Mouse (Mus musculus) stomach, postnatal 0 days (tissue): ENCODE data around the gene Ppp4r4. TPM values are rescaled to one million over a fixed set of nuclear protein-coding genes. Genes with fewer than 3 reads are reported as not detected.

Source experiments
- ATAC-seq: fragments of 200-750 bp; cut with Nextera tagmentation; 2 replicates; pipeline ENCODE4 v1.8.0; 2017; ENCODE audit not compliant: low FRiP score, low TSS enrichment
- DNase-seq: peaks from one replicate; pipeline ENCODE4 v3.0.0-alpha.2; 2016; ENCODE audit warnings: low spot score
- H3K27ac ChIP-seq: fragments of 300-500 bp; sonication (generic); replicated peaks from 2 replicates; pipeline ENCODE4 v1.5.1; 2014; ENCODE audit warnings: mild to moderate bottlenecking, control low read depth
- H3K27me3 ChIP-seq: fragments of 300-500 bp; sonication (generic); 2 replicates; pipeline ENCODE4 v1.6.1; 2014; ENCODE audit warnings: low read length; ENCODE audit not compliant: control insufficient read depth, insufficient read depth
- H3K36me3 ChIP-seq: fragments of 300-500 bp; sonication (generic); 2 replicates; pipeline ENCODE4 v1.6.1; 2014; ENCODE audit warnings: low read length, mixed read lengths; ENCODE audit not compliant: control insufficient read depth, insufficient read depth
- H3K4me1 ChIP-seq: fragments of 300-500 bp; sonication (generic); replicated peaks from 2 replicates; pipeline ENCODE4 v1.6.1; 2014; ENCODE audit warnings: antibody characterized with exemption; ENCODE audit not compliant: control insufficient read depth, insufficient read depth
- H3K4me2 ChIP-seq: fragments of 300-500 bp; sonication (generic); replicated peaks from 2 replicates; pipeline ENCODE4 v1.6.1; 2014; ENCODE audit warnings: low read depth, mild to moderate bottlenecking, control low read depth, moderate library complexity
- H3K4me3 ChIP-seq: fragments of 300-500 bp; sonication (generic); 2 replicates; pipeline ENCODE4 v1.5.1; 2014; ENCODE audit warnings: low read depth, low read length, control low read depth
- H3K9ac ChIP-seq: fragments of 300-500 bp; sonication (generic); 2 replicates; pipeline ENCODE4 v1.6.1; 2014; ENCODE audit warnings: mild to moderate bottlenecking, low read length, control low read depth, mixed read lengths
- H3K9me3 ChIP-seq: fragments of 300-500 bp; sonication (generic); 2 replicates; pipeline ENCODE4 v1.6.1; 2016; ENCODE audit warnings: low read length; ENCODE audit not compliant: control insufficient read depth
- CTCF ChIP-seq: IDR thresholded peaks from 2 replicates; pipeline ENCODE4 v1.5.1; 2016; ENCODE audit warnings: antibody characterized with exemption, low read depth, mild to moderate bottlenecking, moderate library complexity
- EP300 ChIP-seq: optimal IDR thresholded peaks from 2 replicates; pipeline ENCODE3; 2016; ENCODE audit warnings: antibody characterized with exemption
- WGBS: fragments of 180-500 bp; shearing (Covaris S2); extraction: QIAGEN DNeasy Blood & Tissue Kit; methylation state at CpG from one replicate; pipeline ENCODE4 v1.1.7; 2014; 5-methylcytosine and 5-hydroxymethylcytosine counted together
- polyA plus RNA-seq: library from polyadenylated mRNA; unstranded; fragments of >200 nt; fragmentation: Nextera tagmentation; extraction: Ambion mirVana; gene quantifications from 2 replicates; pipeline ENCODE4 v1.2.1, GENCODE M21; 2015

Gene Ppp4r4
- polyA plus RNA-seq, 1 experiment from 2014 or later, result 0.38 TPM

DNA sequence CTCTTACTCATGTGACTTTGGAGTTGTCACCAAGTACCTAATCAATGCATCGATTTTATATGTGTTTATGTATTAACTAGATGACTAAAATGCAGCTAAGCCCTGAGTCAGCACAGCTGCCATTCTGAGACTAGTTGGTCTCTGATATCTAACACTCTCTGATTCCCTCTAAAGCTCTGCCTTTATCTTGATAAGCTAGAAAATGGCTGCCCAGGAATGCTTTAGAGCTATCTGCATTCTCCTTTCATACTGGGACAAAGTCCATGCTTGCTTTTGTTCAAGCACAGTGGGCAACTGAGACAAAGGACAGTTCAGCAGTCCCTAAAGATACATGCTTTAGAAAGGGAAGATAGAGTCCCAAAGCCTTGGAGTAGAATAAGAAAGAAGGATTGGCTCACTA, 83.1 kb downstream of the Ppp4r4 start:
- no peak for ATAC-seq
- Histone ChIP-seq H3K9me3 (no peaks in the 10 kb centered on the region), H3K27me3 (no peaks in the 10 kb centered on the region), H3K4me2 (no peak overlapping the region), H3K4me1 (no peaks in the 10 kb centered on the region), H3K27ac (no peak overlapping the region), H3K9ac (no peak overlapping the region), H3K4me3 (no peak overlapping the region), H3K36me3 (no peaks in the 10 kb centered on the region)
- no peak for TF ChIP-seq EP300
- TF ChIP-seq CTCF, result no peak
- DNase-seq, result no peak
- 66% methylated on average over 1 of the region's 1 CpGs for WGBS

DNA sequence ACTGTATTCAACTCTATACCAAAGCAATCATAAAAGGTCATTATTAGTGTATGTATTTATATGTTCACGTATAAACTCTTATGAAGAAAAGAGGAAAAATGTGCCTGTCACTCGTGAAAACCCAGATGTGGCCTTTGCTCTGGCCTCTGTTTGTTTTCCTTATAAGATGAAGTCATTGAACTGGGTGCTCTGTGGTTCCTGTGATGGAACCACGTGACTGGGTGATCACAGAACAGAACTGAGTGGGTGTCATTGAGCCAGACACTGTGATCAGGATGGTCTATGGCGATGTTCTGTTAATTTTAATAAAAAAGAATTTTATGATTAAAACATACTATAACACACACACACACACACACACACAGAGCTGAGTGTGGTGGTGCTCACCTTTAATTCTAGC, 83.7 kb downstream of the Ppp4r4 start:
- Histone ChIP-seq H3K36me3 (no peaks in the 10 kb centered on the region), H3K9ac (no peak overlapping the region), H3K27me3 (no peaks in the 10 kb centered on the region), H3K27ac (no peak overlapping the region), H3K9me3 (no peaks in the 10 kb centered on the region), H3K4me2 (no peak overlapping the region), H3K4me1 (no peaks in the 10 kb centered on the region), H3K4me3 (no peak overlapping the region)
- WGBS, result 70% methylated on average over 4 of the region's 4 CpGs
- no peak for ATAC-seq
- TF ChIP-seq CTCF (no peak), EP300 (no peak)
- no peak for DNase-seq

DNA sequence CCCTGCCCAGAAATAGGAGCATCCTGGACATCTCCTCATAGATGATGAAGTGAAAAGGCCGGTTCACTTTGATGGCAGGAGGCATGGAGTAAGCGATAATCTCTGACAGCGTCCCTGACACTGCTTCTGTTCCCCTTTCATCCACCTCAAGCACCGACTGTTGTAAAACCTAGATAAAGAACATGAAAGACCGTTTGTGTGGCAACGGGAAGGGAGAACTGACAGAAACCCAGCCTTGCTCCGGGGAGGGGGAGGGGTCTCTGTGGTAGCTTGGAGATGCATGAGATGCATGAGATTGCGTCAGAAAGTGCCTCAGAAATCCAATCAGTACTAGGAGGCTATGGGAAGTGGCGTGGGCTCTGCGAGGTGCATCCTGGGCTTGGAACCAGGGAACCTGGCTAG, 84.8 kb downstream of the Ppp4r4 start:
- H3K4me3 ChIP-seq, result no peak overlapping the region
- H3K4me1 ChIP-seq, result no peaks in the 10 kb centered on the region
- 70% methylated on average over 10 of the region's 10 CpGs for WGBS
- DNase-seq (no peak), ATAC-seq (no peak)
- H3K9ac ChIP-seq, result no peak overlapping the region
- H3K36me3 ChIP-seq, result no peaks in the 10 kb centered on the region
- TF ChIP-seq EP300 (no peak), CTCF (no peak)
- H3K27me3 ChIP-seq, result no peaks in the 10 kb centered on the region
- H3K4me2 ChIP-seq, result no peak overlapping the region
- no peak overlapping the region for H3K27ac ChIP-seq
- no peaks in the 10 kb centered on the region for H3K9me3 ChIP-seq

DNA sequence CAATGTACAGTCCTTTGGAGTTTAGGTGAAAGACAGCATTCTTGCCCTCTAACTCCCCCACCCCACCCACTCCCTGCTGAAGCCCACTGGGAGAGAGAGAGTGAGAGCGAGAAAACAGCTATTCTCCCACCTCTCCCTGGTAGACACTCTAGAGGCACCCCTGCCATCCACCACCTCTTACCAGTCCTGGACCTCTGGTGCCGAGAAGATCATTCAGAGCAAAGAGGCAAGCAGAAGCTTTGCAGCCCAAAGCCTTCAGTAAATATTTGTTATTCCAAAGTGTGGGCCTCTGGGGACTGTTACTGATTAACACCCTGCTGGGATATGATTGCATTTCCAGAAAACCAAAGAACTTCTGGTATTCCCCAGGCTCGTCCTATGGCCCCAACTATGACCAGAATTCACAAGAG, 99.1 kb downstream of the Ppp4r4 start, which contains the start of gene Serpina10:
Gene Serpina10 (minus strand): TSS at position 242 of the 410 bp plus-strand sequence.
- DNase-seq (no peak), ATAC-seq (no peak)
- Histone ChIP-seq H3K9ac (no peak within 1 kb of the TSS), H3K4me1 (no peaks in the 10 kb centered on the region), H3K27ac (no peak within 1 kb of the TSS), H3K4me2 (no peak within 1 kb of the TSS), H3K36me3 (no peaks in the 10 kb centered on the region), H3K4me3 (no peak within 1 kb of the TSS), H3K27me3 (no peaks in the 10 kb centered on the region), H3K9me3 (no peaks in the 10 kb centered on the region)
- TF ChIP-seq CTCF (no peak), EP300 (no peak)
- 63% methylated on average over 3 of the region's 3 CpGs for WGBS

DNA sequence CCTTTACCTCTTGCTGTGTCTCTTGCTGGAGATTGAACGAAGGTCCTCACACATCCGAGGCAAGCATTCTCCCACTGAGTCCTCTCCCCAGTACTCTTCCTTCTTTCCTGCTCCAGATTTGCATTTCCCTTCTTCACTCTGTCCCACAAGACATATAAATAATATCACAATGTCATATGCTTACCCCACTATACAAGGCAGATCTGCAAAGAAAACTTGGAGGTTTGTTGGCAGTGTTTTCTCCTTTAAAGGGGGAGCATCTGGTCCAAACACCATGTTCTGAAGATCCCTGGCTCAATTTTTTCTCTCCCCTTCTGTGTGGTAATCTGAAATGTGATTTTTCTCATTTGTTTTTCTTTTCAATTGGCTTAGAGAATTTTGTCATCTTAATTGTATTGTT, 102.3 kb downstream of the Ppp4r4 start:
- Histone ChIP-seq H3K4me1 (no peaks in the 10 kb centered on the region), H3K4me3 (no peak overlapping the region), H3K27me3 (no peaks in the 10 kb centered on the region), H3K9me3 (no peaks in the 10 kb centered on the region), H3K9ac (no peak overlapping the region), H3K4me2 (no peak overlapping the region), H3K27ac (no peak overlapping the region), H3K36me3 (no peaks in the 10 kb centered on the region)
- WGBS, result 85% methylated on average over 2 of the region's 2 CpGs
- no peak for ATAC-seq
- DNase-seq, result no peak
- TF ChIP-seq CTCF (no peak), EP300 (no peak)

DNA sequence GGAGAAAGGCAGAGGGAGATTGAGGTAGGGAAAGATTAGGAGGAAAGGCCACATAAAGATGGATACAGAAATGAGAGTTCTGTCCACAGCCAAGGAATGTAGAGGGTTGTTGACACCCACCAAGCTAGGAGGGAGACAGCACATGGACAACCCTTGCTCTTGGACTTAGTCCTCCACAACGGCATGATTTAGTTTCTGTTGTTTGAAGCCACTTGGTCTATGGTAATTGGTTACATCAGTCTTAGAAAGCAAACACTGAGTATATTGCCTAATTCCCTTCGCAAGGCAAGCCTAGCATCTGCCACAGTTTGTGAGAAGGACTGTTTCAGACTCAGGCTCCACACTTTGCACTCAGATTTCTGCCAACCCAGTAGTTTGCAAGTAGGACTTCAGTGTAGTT, 103.8 kb downstream of the Ppp4r4 start:
- 73% methylated on average over 2 of the region's 2 CpGs for WGBS
- no peaks in the 10 kb centered on the region for H3K9me3 ChIP-seq
- no peak overlapping the region for H3K4me2 ChIP-seq
- no peaks in the 10 kb centered on the region for H3K4me1 ChIP-seq
- no peak for ATAC-seq
- H3K27me3 ChIP-seq, result no peaks in the 10 kb centered on the region
- no peaks in the 10 kb centered on the region for H3K36me3 ChIP-seq
- H3K4me3 ChIP-seq, result no peak overlapping the region
- H3K9ac ChIP-seq, result no peak overlapping the region
- no peak for TF ChIP-seq EP300
- TF ChIP-seq CTCF, result no peak
- DNase-seq, result no peak
- no peak overlapping the region for H3K27ac ChIP-seq
